Mouse (Mus musculus): ENCODE data around the gene Olfr1099. TPM values are rescaled to one million over a fixed set of nuclear protein-coding genes. Genes with fewer than 3 reads are reported as not detected.

Gene Olfr1099
- total RNA-seq (2014; rRNA removed) (not detected in 2 replicates), polyA plus RNA-seq (2015; fragmentation: Nextera tagmentation; extraction: Ambion mirVana) (not detected in 2 replicates)

DNA sequence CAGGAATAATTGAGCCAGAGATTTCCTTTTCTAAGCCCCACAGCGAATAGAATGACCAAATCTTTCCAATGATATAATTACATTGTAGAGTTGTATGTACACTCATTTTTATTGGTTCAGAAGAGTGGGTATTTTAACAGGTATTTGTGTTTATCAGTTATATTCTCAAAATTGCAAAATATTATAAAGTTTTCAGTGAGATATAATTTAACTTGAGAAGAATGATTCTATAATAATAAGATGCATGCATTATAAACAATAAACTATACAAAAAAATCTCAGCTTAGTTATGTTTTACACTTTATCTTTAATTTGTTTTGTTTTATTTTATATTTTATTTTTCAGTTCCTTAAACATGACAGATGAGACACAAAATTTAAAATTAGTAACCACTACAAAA lies at the start of gene Olfr1099:
Gene Olfr1099, minus strand, starts transcription at position 101 of the 400 bp plus-strand sequence.
- Histone ChIP-seq H3K4me1 (ENCODE audit: insufficient read depth) (no peaks in the 10 kb centered on the region), H3K27ac (ENCODE audit: low read depth, low read length) (no peak within 1 kb of the TSS), H3K36me3 (ENCODE audit: insufficient read depth) (no peaks in the 10 kb centered on the region), H3K4me3 (ENCODE audit: low read depth, low read length) (no peak within 1 kb of the TSS), H3K9ac (no peak within 1 kb of the TSS), H3K4me2 (ENCODE audit: low read depth) (no peak within 1 kb of the TSS), H3K27me3 (ENCODE audit: insufficient read depth, low read length) (no peaks in the 10 kb centered on the region), H3K9me3 (ENCODE audit: low read length) (no peaks in the 10 kb centered on the region)
- WGBS, result 80% methylated on average over 1 of the region's 1 CpGs
- ATAC-seq, result no peak
- no peak for TF ChIP-seq CTCF (IDR thresholded peaks at IDR 0.05; ENCODE audit: low read depth)
- DNase-seq, result no peak

DNA sequence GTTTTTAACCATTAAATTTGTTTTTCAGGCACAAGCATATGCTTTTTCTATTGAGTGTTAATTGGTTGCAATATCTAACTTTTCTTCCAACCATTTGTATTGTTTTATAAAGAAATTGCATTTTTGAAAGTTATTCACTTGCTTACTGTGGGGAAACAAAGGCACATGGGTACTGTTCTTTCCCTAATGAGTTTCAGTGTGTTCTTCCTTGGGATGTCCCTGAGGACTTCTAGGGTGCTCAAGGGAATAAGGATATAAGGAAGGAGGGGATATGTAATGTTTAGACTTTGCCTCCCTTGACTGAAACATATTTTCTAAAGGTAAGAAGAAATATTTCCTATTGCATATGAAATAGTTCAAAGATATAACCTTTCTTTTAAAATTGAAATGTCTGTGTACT lies 37.6 kb upstream of the Olfr1099 start, which contains the start of gene Olfr1102:
Gene Olfr1102, plus strand, starts transcription at position 301 of the 400 bp plus-strand sequence.
- no peaks in the 10 kb centered on the region for H3K27me3 ChIP-seq (ENCODE audit: insufficient read depth, low read length)
- no peak within 1 kb of the TSS for H3K4me2 ChIP-seq (ENCODE audit: low read depth)
- H3K36me3 ChIP-seq (ENCODE audit: insufficient read depth), result no peaks in the 10 kb centered on the region
- H3K9me3 ChIP-seq (ENCODE audit: low read length), result no peaks in the 10 kb centered on the region
- no peaks in the 10 kb centered on the region for H3K4me1 ChIP-seq (ENCODE audit: insufficient read depth)
- no peak within 1 kb of the TSS for H3K9ac ChIP-seq
- H3K27ac ChIP-seq (ENCODE audit: low read depth, low read length), result no peak within 1 kb of the TSS
- ATAC-seq, result no peak
- DNase-seq, result no peak
- no peak for TF ChIP-seq CTCF (IDR thresholded peaks at IDR 0.05; ENCODE audit: low read depth)
- no peak within 1 kb of the TSS for H3K4me3 ChIP-seq (ENCODE audit: low read depth, low read length)

DNA sequence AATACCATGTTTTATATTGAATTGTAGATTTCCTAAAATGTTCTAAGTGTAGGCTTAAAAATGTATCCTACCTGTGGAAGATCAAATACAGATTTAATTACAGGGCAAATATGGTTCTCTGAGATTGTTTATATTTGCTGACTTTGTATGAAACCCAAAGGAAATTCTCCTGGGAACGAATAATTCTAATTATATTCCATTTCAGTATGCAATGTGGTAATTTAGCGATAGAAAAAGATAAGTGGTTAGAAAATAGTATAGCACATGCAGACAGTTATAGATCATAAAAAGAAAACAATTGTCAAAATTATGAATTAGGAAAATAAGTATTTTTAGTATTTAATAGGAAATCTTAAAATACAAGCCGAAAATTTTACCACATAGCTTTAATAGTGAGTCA lies 30.6 kb upstream of the Olfr1099 start, which contains the start of gene Olfr1101:
Gene Olfr1101, minus strand, starts transcription at position 101 of the 400 bp plus-strand sequence.
- Histone ChIP-seq H3K4me1 (ENCODE audit: insufficient read depth) (no peaks in the 10 kb centered on the region), H3K27me3 (ENCODE audit: insufficient read depth, low read length) (no peaks in the 10 kb centered on the region), H3K36me3 (ENCODE audit: insufficient read depth) (no peaks in the 10 kb centered on the region), H3K27ac (ENCODE audit: low read depth, low read length) (no peak within 1 kb of the TSS), H3K9me3 (ENCODE audit: low read length) (no peaks in the 10 kb centered on the region), H3K9ac (no peak within 1 kb of the TSS), H3K4me2 (ENCODE audit: low read depth) (no peak within 1 kb of the TSS), H3K4me3 (ENCODE audit: low read depth, low read length) (no peak within 1 kb of the TSS)
- WGBS, result 82% methylated on average over 3 of the region's 3 CpGs
- no peak for DNase-seq
- TF ChIP-seq CTCF (IDR thresholded peaks at IDR 0.05; ENCODE audit: low read depth), result no peak
- no peak for ATAC-seq

DNA sequence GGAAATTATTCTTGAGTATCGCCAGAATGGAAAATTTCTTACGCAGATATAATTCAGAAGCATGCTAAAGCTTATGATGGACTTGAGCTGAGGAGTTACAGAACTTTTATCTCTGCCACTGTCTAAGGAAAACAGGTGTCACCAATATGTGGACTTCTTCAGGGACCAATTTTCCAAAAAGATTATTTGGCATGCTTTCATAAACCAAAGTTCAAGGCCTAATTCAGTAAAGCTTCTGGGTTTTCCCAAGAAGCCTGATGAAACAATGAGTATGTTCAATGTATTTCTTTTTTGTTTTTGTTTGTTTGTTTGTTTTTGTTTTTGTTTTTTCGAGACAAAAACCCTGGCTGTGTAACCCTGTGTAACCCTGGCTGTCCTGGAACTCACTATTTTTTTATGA lies 19.4 kb upstream of the Olfr1099 start, which contains the start of gene Olfr1100:
Gene Olfr1100, minus strand, starts transcription at position 101 of the 400 bp plus-strand sequence.
- no peaks in the 10 kb centered on the region for H3K9me3 ChIP-seq (ENCODE audit: low read length)
- ATAC-seq, result no peak
- H3K4me3 ChIP-seq (ENCODE audit: low read depth, low read length), result no peak within 1 kb of the TSS
- no peak for TF ChIP-seq CTCF (IDR thresholded peaks at IDR 0.05; ENCODE audit: low read depth)
- H3K4me1 ChIP-seq (ENCODE audit: insufficient read depth), result no peaks in the 10 kb centered on the region
- H3K36me3 ChIP-seq (ENCODE audit: insufficient read depth), result no peaks in the 10 kb centered on the region
- no peak within 1 kb of the TSS for H3K4me2 ChIP-seq (ENCODE audit: low read depth)
- no peak within 1 kb of the TSS for H3K27ac ChIP-seq (ENCODE audit: low read depth, low read length)
- 80% methylated on average over 3 of the region's 3 CpGs for WGBS
- DNase-seq, result no peak
- no peaks in the 10 kb centered on the region for H3K27me3 ChIP-seq (ENCODE audit: insufficient read depth, low read length)
- no peak within 1 kb of the TSS for H3K9ac ChIP-seq

DNA sequence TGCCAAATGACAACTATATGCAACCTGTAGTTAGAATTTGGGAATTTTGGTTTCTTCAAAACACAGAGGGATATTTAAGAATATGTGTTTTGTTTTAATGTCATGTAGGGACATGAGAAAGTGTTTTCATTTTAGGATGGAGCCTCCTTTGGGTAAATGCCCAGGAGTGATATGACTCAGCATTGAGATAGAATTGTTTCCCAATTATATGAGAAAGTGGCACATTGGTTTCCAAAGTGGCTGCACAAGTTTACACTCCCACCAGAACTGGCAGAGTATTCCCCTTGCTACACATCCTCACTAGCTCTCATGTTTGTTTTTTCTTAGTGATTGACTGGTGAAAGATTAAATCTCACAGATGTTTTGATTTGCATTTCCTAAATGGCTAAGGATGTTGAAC lies 33.9 kb downstream of the Olfr1099 start:
- Histone ChIP-seq H3K9ac (no peak overlapping the region), H3K4me2 (ENCODE audit: low read depth) (no peak overlapping the region), H3K4me3 (ENCODE audit: low read depth, low read length) (no peak overlapping the region), H3K27ac (ENCODE audit: low read depth, low read length) (no peak overlapping the region), H3K4me1 (ENCODE audit: insufficient read depth) (no peaks in the 10 kb centered on the region), H3K27me3 (ENCODE audit: insufficient read depth, low read length) (no peaks in the 10 kb centered on the region), H3K9me3 (ENCODE audit: low read length) (no peaks in the 10 kb centered on the region), H3K36me3 (ENCODE audit: insufficient read depth) (no peaks in the 10 kb centered on the region)
- no peak for ATAC-seq
- DNase-seq, result no peak
- TF ChIP-seq CTCF (IDR thresholded peaks at IDR 0.05; ENCODE audit: low read depth), result no peak

DNA sequence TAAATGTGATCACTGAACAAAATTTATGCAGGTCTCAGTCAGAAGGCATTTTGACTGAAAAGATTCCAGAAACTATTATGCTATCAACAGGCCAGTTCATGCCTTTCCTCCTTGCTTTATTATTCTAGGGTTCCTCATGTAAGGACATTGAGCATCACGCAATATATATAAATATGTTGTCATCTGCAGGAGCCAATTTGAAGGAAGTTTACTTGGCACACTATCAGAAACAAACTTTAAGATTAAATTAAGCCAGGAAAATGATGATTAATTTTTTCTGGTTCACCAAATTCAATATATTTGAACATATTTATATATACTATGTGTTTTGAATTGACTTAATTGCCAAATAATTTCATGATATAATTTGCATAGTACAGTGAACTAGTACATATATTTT lies 36.0 kb downstream of the Olfr1099 start, which contains the start of gene Olfr1098:
Gene Olfr1098, minus strand, starts transcription at position 101 of the 400 bp plus-strand sequence.
- no peaks in the 10 kb centered on the region for H3K36me3 ChIP-seq (ENCODE audit: insufficient read depth)
- H3K9ac ChIP-seq, result no peak within 1 kb of the TSS
- no peaks in the 10 kb centered on the region for H3K9me3 ChIP-seq (ENCODE audit: low read length)
- H3K27ac ChIP-seq (ENCODE audit: low read depth, low read length), result no peak within 1 kb of the TSS
- ATAC-seq (no peak), DNase-seq (no peak)
- no peaks in the 10 kb centered on the region for H3K4me1 ChIP-seq (ENCODE audit: insufficient read depth)
- no peak for TF ChIP-seq CTCF (IDR thresholded peaks at IDR 0.05; ENCODE audit: low read depth)
- no peak within 1 kb of the TSS for H3K4me2 ChIP-seq (ENCODE audit: low read depth)
- no peak within 1 kb of the TSS for H3K4me3 ChIP-seq (ENCODE audit: low read depth, low read length)
- H3K27me3 ChIP-seq (ENCODE audit: insufficient read depth, low read length), result no peaks in the 10 kb centered on the region
- 92% methylated on average over 1 of the region's 1 CpGs for WGBS

DNA sequence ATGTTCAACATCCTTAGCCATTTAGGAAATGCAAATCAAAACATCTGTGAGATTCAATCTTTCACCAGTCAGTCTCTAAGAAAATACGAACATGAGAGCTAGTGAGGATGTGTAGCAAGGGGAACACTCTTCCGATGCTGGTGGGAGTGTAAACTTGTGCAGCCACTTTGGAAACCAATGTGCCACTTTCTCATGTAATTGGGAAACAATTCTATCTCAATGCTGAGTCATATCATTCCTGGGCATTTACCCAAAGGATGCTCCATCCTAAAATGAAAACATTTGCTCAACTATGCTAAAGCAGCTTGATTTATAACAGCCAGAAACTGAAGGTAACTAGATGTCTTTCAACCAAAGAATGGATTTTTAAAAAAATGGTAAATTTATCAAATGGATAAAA lies 54.8 kb downstream of the Olfr1099 start:
- ATAC-seq (no peak), DNase-seq (no peak)
- Histone ChIP-seq H3K27ac (ENCODE audit: low read depth, low read length) (no peak overlapping the region), H3K36me3 (ENCODE audit: insufficient read depth) (no peaks in the 10 kb centered on the region), H3K4me2 (ENCODE audit: low read depth) (no peak overlapping the region), H3K9me3 (ENCODE audit: low read length) (no peaks in the 10 kb centered on the region), H3K4me3 (ENCODE audit: low read depth, low read length) (no peak overlapping the region), H3K4me1 (ENCODE audit: insufficient read depth) (no peaks in the 10 kb centered on the region), H3K9ac (no peak overlapping the region), H3K27me3 (ENCODE audit: insufficient read depth, low read length) (no peaks in the 10 kb centered on the region)
- TF ChIP-seq CTCF (IDR thresholded peaks at IDR 0.05; ENCODE audit: low read depth), result no peak
- 87% methylated on average over 2 of the region's 2 CpGs for WGBS

Other genes starting within 250 kb of the Olfr1099 start
- not detected in 2 replicates for gene Olfr1089, start 227.0 kb downstream of the Olfr1099 start, total RNA-seq (2014; rRNA removed)
- gene Olfr1089, start 227.0 kb downstream of the Olfr1099 start, polyA plus RNA-seq (2015; fragmentation: Nextera tagmentation; extraction: Ambion mirVana), result not detected in 2 replicates
- not detected in 2 replicates for gene Olfr1090, start 201.7 kb downstream of the Olfr1099 start, total RNA-seq (2014; rRNA removed)
- not detected in 2 replicates for gene Olfr1090, start 201.7 kb downstream of the Olfr1099 start, polyA plus RNA-seq (2015; fragmentation: Nextera tagmentation; extraction: Ambion mirVana)
- gene Olfr1093, start 178.2 kb downstream of the Olfr1099 start, total RNA-seq (2014; rRNA removed), result not detected in 2 replicates
- gene Olfr1093, start 178.2 kb downstream of the Olfr1099 start, polyA plus RNA-seq (2015; fragmentation: Nextera tagmentation; extraction: Ambion mirVana), result not detected in 2 replicates
- gene Olfr141, start 150.7 kb downstream of the Olfr1099 start, total RNA-seq (2014; rRNA removed), result not detected in 2 replicates
- not detected in 2 replicates for gene Olfr141, start 150.7 kb downstream of the Olfr1099 start, polyA plus RNA-seq (2015; fragmentation: Nextera tagmentation; extraction: Ambion mirVana)
- gene Olfr1094, start 136.0 kb downstream of the Olfr1099 start, total RNA-seq (2014; rRNA removed), result not detected in 2 replicates
- not detected in 2 replicates for gene Olfr1094, start 136.0 kb downstream of the Olfr1099 start, polyA plus RNA-seq (2015; fragmentation: Nextera tagmentation; extraction: Ambion mirVana)
- not detected in 2 replicates for gene Olfr1095, start 109.0 kb downstream of the Olfr1099 start, total RNA-seq (2014; rRNA removed)
- gene Olfr1095, start 109.0 kb downstream of the Olfr1099 start, polyA plus RNA-seq (2015; fragmentation: Nextera tagmentation; extraction: Ambion mirVana), result not detected in 2 replicates
- not detected in 2 replicates for gene Gm13723, start 85.9 kb downstream of the Olfr1099 start, total RNA-seq (2014; rRNA removed)
- gene Gm13723, start 85.9 kb downstream of the Olfr1099 start, polyA plus RNA-seq (2015; fragmentation: Nextera tagmentation; extraction: Ambion mirVana), result not detected in 2 replicates
- gene Olfr1097, start 68.5 kb downstream of the Olfr1099 start, total RNA-seq (2014; rRNA removed), result not detected in 2 replicates
- gene Olfr1097, start 68.5 kb downstream of the Olfr1099 start, polyA plus RNA-seq (2015; fragmentation: Nextera tagmentation; extraction: Ambion mirVana), result not detected in 2 replicates
- not detected in 2 replicates for gene Olfr1098, start 36.1 kb downstream of the Olfr1099 start, total RNA-seq (2014; rRNA removed)
- gene Olfr1098, start 36.1 kb downstream of the Olfr1099 start, polyA plus RNA-seq (2015; fragmentation: Nextera tagmentation; extraction: Ambion mirVana), result not detected in 2 replicates
- gene Olfr1100, start 19.3 kb upstream of the Olfr1099 start, total RNA-seq (2014; rRNA removed), result not detected in 2 replicates
- gene Olfr1100, start 19.3 kb upstream of the Olfr1099 start, polyA plus RNA-seq (2015; fragmentation: Nextera tagmentation; extraction: Ambion mirVana), result not detected in 2 replicates
- gene Olfr1101, start 30.5 kb upstream of the Olfr1099 start, total RNA-seq (2014; rRNA removed), result not detected in 2 replicates
- not detected in 2 replicates for gene Olfr1101, start 30.5 kb upstream of the Olfr1099 start, polyA plus RNA-seq (2015; fragmentation: Nextera tagmentation; extraction: Ambion mirVana)
- not detected in 2 replicates for gene Olfr1102, start 37.7 kb upstream of the Olfr1099 start, total RNA-seq (2014; rRNA removed)
- gene Olfr1102, start 37.7 kb upstream of the Olfr1099 start, polyA plus RNA-seq (2015; fragmentation: Nextera tagmentation; extraction: Ambion mirVana), result not detected in 2 replicates
- gene Olfr1104, start 66.4 kb upstream of the Olfr1099 start, total RNA-seq (2014; rRNA removed), result not detected in 2 replicates
- gene Olfr1104, start 66.4 kb upstream of the Olfr1099 start, polyA plus RNA-seq (2015; fragmentation: Nextera tagmentation; extraction: Ambion mirVana), result not detected in 2 replicates
- gene Olfr1105, start 75.8 kb upstream of the Olfr1099 start, total RNA-seq (2014; rRNA removed), result not detected in 2 replicates
- gene Olfr1105, start 75.8 kb upstream of the Olfr1099 start, polyA plus RNA-seq (2015; fragmentation: Nextera tagmentation; extraction: Ambion mirVana), result not detected in 2 replicates
- not detected in 2 replicates for gene Olfr1106, start 91.6 kb upstream of the Olfr1099 start, total RNA-seq (2014; rRNA removed)
- not detected in 2 replicates for gene Olfr1106, start 91.6 kb upstream of the Olfr1099 start, polyA plus RNA-seq (2015; fragmentation: Nextera tagmentation; extraction: Ambion mirVana)
- not detected in 2 replicates for gene Olfr1107, start 115.1 kb upstream of the Olfr1099 start, total RNA-seq (2014; rRNA removed)
- not detected in 2 replicates for gene Olfr1107, start 115.1 kb upstream of the Olfr1099 start, polyA plus RNA-seq (2015; fragmentation: Nextera tagmentation; extraction: Ambion mirVana)
- gene Olfr1109, start 135.3 kb upstream of the Olfr1099 start, total RNA-seq (2014; rRNA removed), result not detected in 2 replicates
- not detected in 2 replicates for gene Olfr1109, start 135.3 kb upstream of the Olfr1099 start, polyA plus RNA-seq (2015; fragmentation: Nextera tagmentation; extraction: Ambion mirVana)
- not detected in 2 replicates for gene Olfr259, start 153.9 kb upstream of the Olfr1099 start, total RNA-seq (2014; rRNA removed)
- not detected in 2 replicates for gene Olfr259, start 153.9 kb upstream of the Olfr1099 start, polyA plus RNA-seq (2015; fragmentation: Nextera tagmentation; extraction: Ambion mirVana)
- gene Olfr1110, start 179.6 kb upstream of the Olfr1099 start, total RNA-seq (2014; rRNA removed), result not detected in 2 replicates
- gene Olfr1110, start 179.6 kb upstream of the Olfr1099 start, polyA plus RNA-seq (2015; fragmentation: Nextera tagmentation; extraction: Ambion mirVana), result not detected in 2 replicates
- not detected in 2 replicates for gene Olfr1111, start 191.9 kb upstream of the Olfr1099 start, total RNA-seq (2014; rRNA removed)
- not detected in 2 replicates for gene Olfr1111, start 191.9 kb upstream of the Olfr1099 start, polyA plus RNA-seq (2015; fragmentation: Nextera tagmentation; extraction: Ambion mirVana)
- gene Olfr1112, start 227.1 kb upstream of the Olfr1099 start, total RNA-seq (2014; rRNA removed), result not detected in 2 replicates
- not detected in 2 replicates for gene Olfr1112, start 227.1 kb upstream of the Olfr1099 start, polyA plus RNA-seq (2015; fragmentation: Nextera tagmentation; extraction: Ambion mirVana)
- not detected in 2 replicates for gene Olfr1113, start 248.3 kb upstream of the Olfr1099 start, total RNA-seq (2014; rRNA removed)
- not detected in 2 replicates for gene Olfr1113, start 248.3 kb upstream of the Olfr1099 start, polyA plus RNA-seq (2015; fragmentation: Nextera tagmentation; extraction: Ambion mirVana)

Data from forebrain, postnatal 0 days (tissue).